Mouse (Mus musculus) ES-Bruce4 (cell line): ENCODE results near the gene Larp1. TPM values are rescaled to one million over a fixed set of nuclear protein-coding genes. Genes with fewer than 3 reads are reported as not detected.

Experiments
- H3K27ac ChIP-seq: 2 replicates; pipeline ENCODE4 v1.5.1; 2012; ENCODE audit warnings: low read length, inconsistent platforms; ENCODE audit not compliant: insufficient read depth
- H3K27me3 ChIP-seq: 2 replicates; pipeline ENCODE4 v1.6.1; 2012; ENCODE audit warnings: mild to moderate bottlenecking, low read length, inconsistent platforms; ENCODE audit not compliant: control insufficient read depth, poor library complexity, insufficient read depth, severe bottlenecking
- H3K36me3 ChIP-seq: 2 replicates; pipeline ENCODE4 v1.6.1; 2012; ENCODE audit warnings: inconsistent platforms, mild to moderate bottlenecking, low read length, moderate library complexity; ENCODE audit not compliant: control insufficient read depth, poor library complexity, insufficient read depth, severe bottlenecking
- H3K4me1 ChIP-seq: one replicate; pipeline ENCODE4 v1.8.1; 2011; ENCODE audit warnings: low read length; ENCODE audit not compliant: control insufficient read depth, insufficient read depth
- H3K4me3 ChIP-seq: 2 replicates; pipeline ENCODE4 v1.5.1; 2011; ENCODE audit warnings: low read depth, mild to moderate bottlenecking, low read length
- H3K9ac ChIP-seq: 2 replicates; pipeline ENCODE4 v1.6.1; 2012; ENCODE audit warnings: low read depth, mild to moderate bottlenecking, inconsistent platforms; ENCODE audit not compliant: poor library complexity, severe bottlenecking
- H3K9me3 ChIP-seq: replicated peaks from 2 replicates; pipeline ENCODE4 v1.6.1; 2012; ENCODE audit warnings: mild to moderate bottlenecking, low read length, inconsistent platforms; ENCODE audit not compliant: control insufficient read depth, poor library complexity, insufficient read depth, severe bottlenecking
- CTCF ChIP-seq: IDR thresholded peaks from one replicate; pipeline ENCODE4 v1.8.1; 2011; ENCODE audit warnings: low read depth, low read length
- EP300 ChIP-seq: IDR thresholded peaks from 2 replicates; pipeline ENCODE4 v1.6.1; 2011; ENCODE audit warnings: low read depth, low read length; ENCODE audit not compliant: insufficient read depth
- POLR2A ChIP-seq: IDR thresholded peaks from one replicate; pipeline ENCODE4 v1.8.1; 2011; ENCODE audit warnings: low read length; ENCODE audit not compliant: insufficient read depth
- polyA plus RNA-seq: library from polyadenylated mRNA; stranded (reverse); fragments of >200 nt; gene quantifications from 2 replicates; pipeline ENCODE4 v1.2.4, GENCODE M21; 2011; ENCODE audit warnings: low read depth; ENCODE audit not compliant: missing spikeins, insufficient read depth, insufficient read length

Larp1 gene
- polyA plus RNA-seq, 1 experiment, result 164 TPM

GRCm38 (mm10) chr11:58011813-58012212 is 2.9 kb downstream of the Larp1 start:
- H3K9ac ChIP-seq, result peak overlapping the region; percentile 100
- no peak overlapping the region for H3K27ac ChIP-seq
- no peaks in the 10 kb centered on the region for H3K9me3 ChIP-seq
- H3K27me3 ChIP-seq, result no peaks in the 10 kb centered on the region
- no peaks in the 10 kb centered on the region for H3K36me3 ChIP-seq
- TF ChIP-seq CTCF (no peak), EP300 (no peak), POLR2A (no peak)
- H3K4me1 ChIP-seq, result peaks cover 8% of the 10 kb centered on the region
- no peak overlapping the region for H3K4me3 ChIP-seq

- Histone ChIP-seq H3K36me3 (no peaks in the 10 kb centered on the region), H3K4me1 (peaks cover 14% of the 10 kb centered on the region), H3K9ac (no peak overlapping the region), H3K27ac (no peak overlapping the region), H3K27me3 (no peaks in the 10 kb centered on the region), H3K9me3 (no peaks in the 10 kb centered on the region), H3K4me3 (no peak overlapping the region)
- no peak for TF ChIP-seq EP300
- TF ChIP-seq CTCF, result no peak
- TF ChIP-seq POLR2A, result no peak
Measured at GRCm38 (mm10) chr11:58012674-58013073, 3.8 kb downstream of the Larp1 start.

- TF ChIP-seq POLR2A, result no peak
- no peak for TF ChIP-seq EP300
- TF ChIP-seq CTCF, result no peak
- Histone ChIP-seq H3K9ac (0 out of 2 replicates have a peak overlapping the region, but pooled peaks have one; percentile 14), H3K9me3 (no peaks in the 10 kb centered on the region), H3K27me3 (no peaks in the 10 kb centered on the region), H3K4me3 (no peak overlapping the region), H3K4me1 (peaks cover 14% of the 10 kb centered on the region), H3K27ac (no peak overlapping the region), H3K36me3 (no peaks in the 10 kb centered on the region)
Measured at GRCm38 (mm10) chr11:58013100-58013499, 4.2 kb downstream of the Larp1 start.

- Histone ChIP-seq H3K27me3 (no peaks in the 10 kb centered on the region), H3K9ac (no peak overlapping the region), H3K27ac (no peak overlapping the region), H3K4me3 (no peak overlapping the region), H3K4me1 (peaks cover 16% of the 10 kb centered on the region), H3K9me3 (no peaks in the 10 kb centered on the region), H3K36me3 (no peaks in the 10 kb centered on the region)
- no peak for TF ChIP-seq EP300
- no peak for TF ChIP-seq CTCF
- no peak for TF ChIP-seq POLR2A
Measured at GRCm38 (mm10) chr11:58014604-58015003, 5.7 kb downstream of the Larp1 start.

- Histone ChIP-seq H3K36me3 (no peaks in the 10 kb centered on the region), H3K4me3 (no peak overlapping the region), H3K27me3 (no peaks in the 10 kb centered on the region), H3K27ac (no peak overlapping the region), H3K4me1 (peaks cover 16% of the 10 kb centered on the region), H3K9ac (no peak overlapping the region), H3K9me3 (no peaks in the 10 kb centered on the region)
- TF ChIP-seq EP300 (no peak), POLR2A (no peak), CTCF (no peak)
Measured at GRCm38 (mm10) chr11:58015339-58015738, 6.5 kb downstream of the Larp1 start.

DNA sequence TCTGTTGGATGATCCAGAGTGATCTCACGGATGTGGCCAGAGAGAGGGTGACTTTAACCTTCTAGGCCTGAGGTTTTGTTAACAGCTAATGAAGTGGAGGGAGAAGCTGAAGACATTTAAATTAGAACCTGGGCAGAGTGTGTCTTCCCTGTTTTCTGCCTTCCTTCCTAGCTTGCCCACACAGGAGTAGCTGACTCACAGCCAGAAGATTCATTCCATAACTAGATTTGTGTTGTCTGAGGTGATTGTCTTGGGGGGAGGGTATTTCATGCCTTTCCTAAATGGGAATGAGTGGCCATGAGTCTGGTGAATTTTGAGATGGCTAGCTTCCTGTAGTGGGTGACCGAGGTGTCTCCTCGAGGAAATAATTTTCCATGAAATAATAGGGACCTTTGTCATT is 7.5 kb downstream of the Larp1 start:
- TF ChIP-seq EP300 (no peak), POLR2A (no peak), CTCF (no peak)
- H3K4me3 ChIP-seq, result no peak overlapping the region
- peak overlapping the region; percentile 17; the same call in 1 of the 2 replicates for H3K27ac ChIP-seq

GRCm38 (mm10) chr11:58017422-58017821 is 8.6 kb downstream of the Larp1 start:
- no peak overlapping the region for H3K9ac ChIP-seq
- H3K27ac ChIP-seq, result no peak overlapping the region
- H3K9me3 ChIP-seq, result no peaks in the 10 kb centered on the region
- TF ChIP-seq EP300, result no peak
- no peak for TF ChIP-seq CTCF
- TF ChIP-seq POLR2A, result no peak
- no peaks in the 10 kb centered on the region for H3K36me3 ChIP-seq
- no peaks in the 10 kb centered on the region for H3K27me3 ChIP-seq
- H3K4me1 ChIP-seq, result peaks cover 20% of the 10 kb centered on the region
- H3K4me3 ChIP-seq, result no peak overlapping the region

More for the DNA sequence above, 7.5 kb downstream of the Larp1 start:
- H3K4me1 ChIP-seq, result peaks cover 20% of the 10 kb centered on the region
- H3K9me3 ChIP-seq, result no peaks in the 10 kb centered on the region
- no peaks in the 10 kb centered on the region for H3K36me3 ChIP-seq
- no peaks in the 10 kb centered on the region for H3K27me3 ChIP-seq
- H3K9ac ChIP-seq, result no peak overlapping the region
